Mouse (Mus musculus) cerebellum, adult 9-11 months (tissue): ENCODE measurements at regions not wholly inside any gene's neighbourhood (a gene's known extent, or its start where the extent isn't known, plus 50 kb on each side); places are given as distances from the start of the nearest gene placed in this dataset.
"Not testable (repeated sequence)": the region's sequence is repeated elsewhere in the genome, so short reads cannot be mapped to it uniquely, and the experiment has no call there.

ENCODE experiments used
- DNase-seq: peaks from one replicate; pipeline ENCODE4 v3.0.0; 2022

- no peak for DNase-seq
These were observed 327.9 kb upstream of the Cwc22 start for GRCm38 (mm10) chr2:78274122-78274521.

- DNase-seq: no peak
These were observed 322.5 kb upstream of the Cwc22 start for GRCm38 (mm10) chr2:78268705-78269104.

- DNase-seq: no peak
These were observed 321.6 kb upstream of the Cwc22 start for GRCm38 (mm10) chr2:78267527-78268375.

- DNase-seq: no peak
These were observed 307.5 kb upstream of the Cwc22 start for GRCm38 (mm10) chr2:78253601-78254097.

GRCm38 (mm10) chr2:78246354-78246753, 300.2 kb upstream of the Cwc22 start:
- DNase-seq: no peak

- DNase-seq: no peak
These were observed 294.1 kb upstream of the Cwc22 start for GRCm38 (mm10) chr2:78240299-78240698.

- DNase-seq: not testable (repeated sequence)
These were observed 279.4 kb upstream of the Cwc22 start for GRCm38 (mm10) chr2:78225383-78226100.

GRCm38 (mm10) chr2:78214469-78214868, 268.3 kb upstream of the Cwc22 start:
- no peak for DNase-seq

GRCm38 (mm10) chr2:78205125-78205524, 258.9 kb upstream of the Cwc22 start:
- no peak for DNase-seq

GRCm38 (mm10) chr2:78196006-78196405, 249.8 kb upstream of the Cwc22 start:
- no peak for DNase-seq

GRCm38 (mm10) chr2:78189620-78190019, 243.4 kb upstream of the Cwc22 start:
- no peak for DNase-seq

- no peak for DNase-seq
These were observed 238.8 kb upstream of the Cwc22 start for GRCm38 (mm10) chr2:78184950-78185349.

- DNase-seq: no peak
These were observed 227.6 kb upstream of the Cwc22 start for GRCm38 (mm10) chr2:78173784-78174183.

GRCm38 (mm10) chr2:78172819-78173218, 226.6 kb upstream of the Cwc22 start:
- DNase-seq: no peak

GRCm38 (mm10) chr2:78170162-78170747, 224.1 kb upstream of the Cwc22 start:
- no peak for DNase-seq

- DNase-seq: peak; percentile 72
These were observed 219.3 kb upstream of the Cwc22 start for GRCm38 (mm10) chr2:78165429-78165828.

GRCm38 (mm10) chr2:78159877-78160485, 213.8 kb upstream of the Cwc22 start:
- DNase-seq: peak; percentile 79

GRCm38 (mm10) chr2:78110335-78110734, 164.2 kb upstream of the Cwc22 start:
- no peak for DNase-seq

GRCm38 (mm10) chr2:78095536-78095935, 149.4 kb upstream of the Cwc22 start:
- no peak for DNase-seq

- DNase-seq: no peak
These were observed 148.7 kb upstream of the Cwc22 start for GRCm38 (mm10) chr2:78094921-78095320.

- DNase-seq: no peak
These were observed 118.3 kb upstream of the Cwc22 start for GRCm38 (mm10) chr2:78064321-78065037.

GRCm38 (mm10) chr2:78059801-78060416, 113.7 kb upstream of the Cwc22 start:
- no peak for DNase-seq
